Mouse (Mus musculus) kidney, postnatal 25 days (tissue): Measurements from ENCODE around the gene Wasf3.
A peak's percentile ranks its signal among the peaks of the same experiment; 100 is the strongest.
"Not testable (repeated sequence)": the region's sequence is repeated elsewhere in the genome, so short reads cannot be mapped to it uniquely, and the experiment has no call there.

Experiments
- DNase-seq, 2 experiments: peaks; one replicate each; pipeline ENCODE4 v3.0.0; 2021; ENCODE audit warnings: mixed read lengths in 2 of 2

Gene Wasf3

DNA sequence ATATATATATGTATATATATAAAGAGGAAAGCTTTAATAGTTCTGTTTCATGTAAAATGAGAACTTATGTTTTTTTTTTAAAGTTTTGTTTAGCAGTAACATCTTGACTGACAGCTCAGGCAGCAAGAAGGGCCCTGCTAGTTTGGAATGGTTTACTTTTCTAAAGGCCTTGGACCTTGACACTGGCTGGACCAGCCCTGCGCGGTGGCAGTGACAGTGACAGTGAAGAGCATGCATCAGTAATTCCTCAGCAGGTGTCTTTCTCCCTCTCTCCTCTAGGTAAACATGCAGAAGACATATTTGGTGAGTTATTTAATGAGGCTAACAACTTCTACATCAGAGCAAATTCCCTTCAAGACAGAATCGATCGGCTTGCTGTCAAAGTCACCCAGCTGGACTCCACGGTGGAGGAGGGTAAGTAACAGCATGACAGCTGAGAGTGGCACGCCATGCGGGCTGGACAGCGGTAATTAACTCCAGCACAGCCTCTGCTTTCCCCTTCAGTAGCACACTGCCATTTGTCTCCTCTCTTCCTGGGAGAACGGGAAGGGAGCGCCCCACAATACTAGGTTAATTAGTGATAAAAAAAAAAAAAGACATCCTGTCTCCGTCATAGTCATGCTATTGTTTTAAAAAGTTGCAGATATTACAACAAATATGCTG lies 66.9 kb downstream of the Wasf3 start:
- peak in 1 of 2 experiments; percentile 13 for DNase-seq

- no peak for DNase-seq
Observed at GRCm38 (mm10) chr5:146453556-146453955, 68.8 kb downstream of the Wasf3 start.

DNA sequence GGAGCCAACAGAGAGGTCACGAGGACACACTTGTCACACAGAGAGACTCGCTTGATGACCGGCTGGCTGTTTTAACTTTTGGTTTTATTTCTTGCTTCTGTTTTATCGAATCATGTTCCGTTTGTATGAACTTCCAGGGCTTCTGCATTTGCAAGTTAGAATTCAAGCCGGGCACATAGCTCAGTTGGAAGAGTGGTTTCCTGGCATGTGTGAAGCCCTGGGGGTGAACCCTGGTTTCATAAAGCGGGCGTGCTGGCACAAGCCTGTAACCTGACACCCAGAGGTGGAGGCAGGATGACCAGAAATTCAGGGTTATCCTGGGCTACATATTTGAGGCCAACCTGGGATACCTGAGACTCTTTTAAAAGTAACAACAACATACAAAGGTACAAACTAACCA lies 76.8 kb downstream of the Wasf3 start:
- peak; percentile 58 to 84 for DNase-seq

GRCm38 (mm10) chr5:146466663-146467062 lies 81.9 kb downstream of the Wasf3 start:
- DNase-seq = no peak

DNA sequence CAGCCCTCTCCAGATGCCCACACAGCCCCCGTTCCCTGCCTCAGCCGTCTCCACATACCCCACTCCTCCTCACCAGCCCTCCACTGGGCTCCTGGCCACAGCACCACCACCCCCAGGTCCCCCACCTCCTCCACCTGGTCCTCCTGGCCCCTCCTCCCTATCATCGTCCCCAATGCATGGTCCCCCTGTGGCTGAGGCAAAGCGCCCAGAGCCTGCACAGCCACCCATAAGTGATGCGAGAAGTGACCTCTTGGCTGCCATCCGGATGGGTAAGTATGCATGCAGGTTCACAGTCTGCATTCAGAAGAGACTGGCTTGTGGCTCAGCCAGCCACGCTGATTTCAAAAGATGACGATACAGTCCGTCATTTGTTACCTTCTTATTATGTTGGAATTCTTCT lies 83.5 kb downstream of the Wasf3 start:
- DNase-seq = peak; percentile 10 to 42

DNA sequence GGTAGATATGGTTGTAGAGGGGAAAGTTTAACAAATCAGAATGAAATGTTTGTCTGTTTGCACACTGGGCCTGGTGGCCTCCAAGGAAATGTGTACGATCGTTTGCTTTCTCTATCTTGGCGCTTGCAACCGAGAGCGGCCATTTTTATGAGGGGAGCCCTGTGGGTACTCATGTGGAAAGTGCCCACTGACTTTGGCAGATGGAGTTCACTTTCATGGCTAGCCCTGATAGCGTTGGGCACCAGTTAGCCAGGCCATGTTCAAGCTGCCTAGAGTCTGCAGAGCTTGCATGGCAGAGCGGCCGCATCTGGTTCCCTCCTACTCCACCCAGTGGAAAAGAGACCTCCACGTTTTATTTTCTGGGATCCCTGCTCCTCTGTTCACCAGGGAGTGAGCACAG lies 86.0 kb downstream of the Wasf3 start:
- no peak for DNase-seq

GRCm38 (mm10) chr5:146471311-146471710 lies 86.5 kb downstream of the Wasf3 start:
- DNase-seq = peak; percentile 32 to 51

DNA sequence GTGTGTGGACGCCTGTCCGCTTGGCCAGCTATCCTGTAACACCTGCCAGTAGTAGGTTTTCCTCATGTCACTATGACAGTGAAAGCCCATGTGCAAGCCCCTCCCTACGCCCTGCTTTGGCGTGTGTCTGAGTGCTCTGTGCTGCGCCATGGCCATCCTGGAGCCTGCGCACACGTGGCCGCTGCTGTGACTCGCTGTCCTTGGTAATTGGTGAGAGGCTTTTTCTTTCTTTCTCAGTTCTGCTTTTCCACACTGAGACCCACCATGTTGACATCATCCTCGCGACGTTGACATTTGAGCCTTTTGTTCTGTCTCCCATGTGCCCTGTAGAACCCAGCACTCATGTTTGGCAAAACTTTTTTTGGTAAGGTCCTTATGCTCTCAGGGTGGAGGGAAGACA lies 87.0 kb downstream of the Wasf3 start:
- DNase-seq = no peak

DNA sequence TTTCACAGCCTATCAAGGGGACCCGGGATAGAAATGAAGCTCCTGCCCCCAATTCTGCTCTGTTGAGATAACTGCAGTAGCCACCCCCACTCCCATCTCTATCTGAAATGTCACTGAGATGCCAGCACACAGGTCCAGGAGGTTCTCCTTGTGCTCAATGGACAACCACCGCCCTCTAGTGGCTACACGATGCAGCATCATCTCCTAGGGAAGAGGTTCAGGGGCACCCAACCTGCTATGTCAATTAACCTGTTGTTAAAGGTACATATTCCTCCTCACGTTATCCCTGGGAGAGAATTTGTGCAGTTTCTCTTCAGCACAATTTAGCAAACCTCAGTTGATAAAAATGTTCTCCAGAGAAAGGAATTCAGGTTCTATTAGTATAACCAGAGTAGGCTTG lies 94.8 kb downstream of the Wasf3 start:
- peak; percentile 49 to 54 for DNase-seq

DNA sequence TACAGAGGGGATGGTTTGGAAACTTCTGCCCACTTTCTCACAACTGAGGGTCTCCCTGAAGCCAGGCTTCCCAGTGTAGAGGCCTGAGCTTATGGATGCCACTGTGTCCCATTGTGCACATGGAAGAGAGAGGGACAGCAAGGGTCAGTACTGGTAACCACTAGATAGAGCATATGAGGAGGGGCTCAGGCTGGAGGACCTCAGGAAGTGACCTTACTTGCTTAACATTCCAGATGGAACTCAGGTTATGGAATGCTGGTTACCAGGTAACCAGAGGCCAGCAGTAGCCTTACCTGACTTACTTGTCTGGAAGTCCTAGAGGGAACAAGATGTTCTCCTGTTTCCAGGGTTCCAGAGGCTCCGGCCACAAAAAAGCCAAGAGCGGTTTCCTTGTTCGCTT lies 96.9 kb downstream of the Wasf3 start, which contains the start of gene Gm6408:
Gene Gm6408 (plus strand): TSS at position 301 of the 400 bp plus-strand sequence.
- DNase-seq = not testable (repeated sequence)

DNA sequence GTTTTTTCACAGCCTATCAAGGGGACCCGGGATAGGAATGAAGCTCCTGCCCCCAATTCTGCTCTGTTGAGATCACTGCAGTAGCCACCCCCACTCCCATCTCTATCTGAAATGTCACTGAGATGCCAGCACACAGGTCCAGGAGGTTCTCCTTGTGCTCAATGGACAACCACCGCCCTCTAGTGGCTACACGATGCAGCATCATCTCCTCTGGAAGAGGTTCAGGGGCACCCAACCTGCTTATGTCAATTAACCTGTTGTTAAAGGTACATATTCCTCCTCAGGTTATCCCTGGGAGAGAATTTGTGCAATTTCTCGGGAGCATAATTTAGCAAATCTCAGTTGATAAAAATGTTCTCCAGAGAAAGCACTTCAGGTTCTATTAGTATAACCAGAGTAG lies 104.2 kb downstream of the Wasf3 start:
- DNase-seq = peak; percentile 42 to 68

DNA sequence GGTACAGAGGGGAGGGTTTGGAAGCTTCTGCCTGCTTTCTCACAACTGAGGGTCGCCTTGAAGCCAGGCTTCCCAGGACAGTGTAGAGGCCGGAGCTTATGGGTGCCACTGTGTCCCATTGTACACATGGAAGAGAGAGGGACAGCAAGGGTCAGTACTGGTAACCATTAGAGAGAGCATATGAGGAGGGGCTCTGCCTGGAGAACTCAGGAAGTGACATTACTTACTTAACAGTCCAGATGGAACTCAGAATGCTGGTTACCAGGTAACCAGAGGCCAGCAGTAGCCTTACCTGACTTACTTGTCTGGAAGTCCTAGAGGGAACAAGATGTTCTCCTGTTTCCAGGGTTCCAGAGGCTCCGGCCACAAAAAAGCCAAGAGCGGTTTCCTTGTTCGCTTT lies 106.3 kb downstream of the Wasf3 start, which contains the start of gene Gm6370:
Gene Gm6370 (plus strand): TSS at position 301 of the 400 bp plus-strand sequence.
- DNase-seq = not testable (repeated sequence)

DNA sequence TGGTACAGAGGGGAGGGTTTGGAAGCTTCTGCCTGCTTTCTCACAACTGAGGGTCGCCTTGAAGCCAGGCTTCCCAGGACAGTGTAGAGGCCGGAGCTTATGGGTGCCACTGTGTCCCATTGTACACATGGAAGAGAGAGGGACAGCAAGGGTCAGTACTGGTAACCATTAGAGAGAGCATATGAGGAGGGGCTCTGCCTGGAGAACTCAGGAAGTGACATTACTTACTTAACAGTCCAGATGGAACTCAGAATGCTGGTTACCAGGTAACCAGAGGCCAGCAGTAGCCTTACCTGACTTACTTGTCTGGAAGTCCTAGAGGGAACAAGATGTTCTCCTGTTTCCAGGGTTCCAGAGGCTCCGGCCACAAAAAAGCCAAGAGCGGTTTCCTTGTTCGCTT lies 117.3 kb downstream of the Wasf3 start, which contains the start of gene 4930449I24Rik:
Gene 4930449I24Rik (plus strand): TSS at position 301 of the 400 bp plus-strand sequence.
- DNase-seq = not testable (repeated sequence)

- DNase-seq = not testable (repeated sequence)
Observed at GRCm38 (mm10) chr5:146513823-146514222, 129.0 kb downstream of the Wasf3 start, which contains the start of gene Gm3402. Gene Gm3402, plus strand, starts transcription at chr5:146514123.
